Mouse (Mus musculus): ENCODE results near the gene Olfr94. TPM values are rescaled to one million over a fixed set of nuclear protein-coding genes. Genes with fewer than 3 reads are reported as not detected.

Olfr94 gene
- total RNA-seq (2023): not detected

GRCm38 (mm10) chr17:37200894-37201293, at the start of gene Olfr94:
Olfr94 (minus strand) TSS chr17:37200994.

DNA sequence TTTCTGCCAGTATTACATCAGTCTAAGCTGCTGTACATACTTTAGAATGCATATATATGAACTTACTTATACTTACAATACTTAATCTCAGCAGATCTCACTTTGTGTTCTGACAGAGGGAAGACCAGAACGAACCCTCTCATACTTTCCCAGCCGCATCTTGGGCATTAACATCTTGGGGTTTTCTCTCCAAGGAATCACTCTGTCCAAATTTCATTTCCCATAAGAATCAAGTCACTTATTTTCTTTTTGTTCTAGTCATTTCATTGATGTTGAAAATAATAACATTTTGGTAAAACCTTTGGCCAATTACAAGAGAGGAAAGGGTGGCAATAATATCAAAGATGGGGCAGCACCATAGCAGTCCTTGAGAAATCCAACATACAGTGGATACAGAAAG, 36.4 kb upstream of the Olfr94 start, which contains the start of gene Olfr97:
Gene Olfr97 (minus strand): TSS at position 101 of the 400 bp plus-strand sequence.

GRCm38 (mm10) chr17:37219846-37220245, 19.1 kb upstream of the Olfr94 start, which contains the start of gene Olfr96:
Olfr96 (plus strand) TSS chr17:37220146.

GRCm38 (mm10) chr17:37213018-37213417, 12.2 kb upstream of the Olfr94 start, which contains the start of gene Olfr95:
Olfr95 (minus strand) TSS chr17:37213118.

GRCm38 (mm10) chr17:37193656-37194055, 7.1 kb downstream of the Olfr94 start, which contains the start of gene Ubd:
Ubd (plus strand) TSS chr17:37193892.

GRCm38 (mm10) chr17:37161394-37161793, 39.4 kb downstream of the Olfr94 start, which contains the start of gene Olfr93:
Olfr93 (minus strand) TSS chr17:37161494.

Other genes starting within 250 kb of the Olfr94 start
- 70.8 TPM for gene Ppp1r11, start 249.3 kb downstream of the Olfr94 start, total RNA-seq (2023)
- gene Znrd1, start 242.4 kb downstream of the Olfr94 start, total RNA-seq (2023): 64.3 TPM
- gene Znrd1as, start 242.4 kb downstream of the Olfr94 start, total RNA-seq (2023): 1.7 TPM
- gene 2410137M14Rik, start 219.8 kb downstream of the Olfr94 start, total RNA-seq (2023): not detected
- gene H2-M5, start 211.5 kb downstream of the Olfr94 start, total RNA-seq (2023): not detected
- gene Zfp57, start 199.8 kb downstream of the Olfr94 start, total RNA-seq (2023): not detected
- not detected for gene Mog, start 177.6 kb downstream of the Olfr94 start, total RNA-seq (2023)
- gene Gabbr1, start 155.0 kb downstream of the Olfr94 start, total RNA-seq (2023): 112 TPM
- gene Olfr90, start 112.5 kb downstream of the Olfr94 start, total RNA-seq (2023): 0.21 TPM
- not detected for gene Olfr91, start 102.7 kb downstream of the Olfr94 start, total RNA-seq (2023)
- not detected for gene Olfr92, start 80.9 kb downstream of the Olfr94 start, total RNA-seq (2023)
- not detected for gene Olfr93, start 39.5 kb downstream of the Olfr94 start, total RNA-seq (2023)
- gene Ubd, start 7.1 kb downstream of the Olfr94 start, total RNA-seq (2023): not detected
- gene Olfr95, start 12.1 kb upstream of the Olfr94 start, total RNA-seq (2023): not detected
- gene Olfr96, start 19.2 kb upstream of the Olfr94 start, total RNA-seq (2023): not detected
- gene Olfr97, start 36.3 kb upstream of the Olfr94 start, total RNA-seq (2023): not detected
- not detected for gene Olfr98, start 62.8 kb upstream of the Olfr94 start, total RNA-seq (2023)
- 32.4 TPM for gene H2-M3, start 69.2 kb upstream of the Olfr94 start, total RNA-seq (2023)
- not detected for gene Olfr99, start 82.5 kb upstream of the Olfr94 start, total RNA-seq (2023)
- gene Olfr101, start 103.3 kb upstream of the Olfr94 start, total RNA-seq (2023): not detected
- not detected for gene Olfr102, start 116.1 kb upstream of the Olfr94 start, total RNA-seq (2023)
- gene Olfr103, start 138.7 kb upstream of the Olfr94 start, total RNA-seq (2023): not detected
- not detected for gene Olfr104-ps, start 158.6 kb upstream of the Olfr94 start, total RNA-seq (2023)
- gene Olfr105-ps, start 178.0 kb upstream of the Olfr94 start, total RNA-seq (2023): not detected
- not detected for gene Olfr106-ps, start 189.4 kb upstream of the Olfr94 start, total RNA-seq (2023)
- not detected for gene Olfr107, start 198.2 kb upstream of the Olfr94 start, total RNA-seq (2023)
- not detected for gene Olfr108, start 244.5 kb upstream of the Olfr94 start, total RNA-seq (2023)